Mouse (Mus musculus) liver, adult 2 months (tissue): ENCODE measurements around the gene Nptx2. TPM values are rescaled to one million over a fixed set of nuclear protein-coding genes. Genes with fewer than 3 reads are reported as not detected.

Source experiments
- DNase-seq: peaks from one replicate; pipeline ENCODE4 v3.0.0-alpha.2; 2011; ENCODE audit warnings: low read depth, low spot score; ENCODE audit errors: extremely low read depth
- H3K27ac ChIP-seq: fragments of 200-500 bp; replicated peaks from 2 replicates; pipeline ENCODE4 v1.5.1; 2012; ENCODE audit warnings: low read depth, mild to moderate bottlenecking, control low read depth, inconsistent platforms, low read length; ENCODE audit not compliant: insufficient read depth
- H3K27me3 ChIP-seq: fragments of 200-500 bp; 2 replicates; pipeline ENCODE4 v1.6.1; 2012; ENCODE audit warnings: mild to moderate bottlenecking, moderate library complexity, low read length, inconsistent platforms; ENCODE audit not compliant: control insufficient read depth, insufficient read depth
- H3K36me3 ChIP-seq: fragments of 200-500 bp; 2 replicates; pipeline ENCODE4 v1.6.1; 2012; ENCODE audit warnings: low read length, inconsistent platforms; ENCODE audit not compliant: control insufficient read depth, insufficient read depth
- H3K4me1 ChIP-seq: fragments of 200-500 bp; 2 replicates; pipeline ENCODE4 v1.6.1; 2011; ENCODE audit warnings: low read length; ENCODE audit not compliant: control insufficient read depth, insufficient read depth
- H3K4me3 ChIP-seq: fragments of 200-500 bp; 2 replicates; pipeline ENCODE4 v1.5.1; 2011; ENCODE audit warnings: low read depth, mild to moderate bottlenecking, control low read depth, low read length, moderate library complexity; ENCODE audit not compliant: insufficient read depth
- H3K79me2 ChIP-seq: fragments of 200-500 bp; 2 replicates; pipeline ENCODE4 v1.6.1; 2012; ENCODE audit warnings: inconsistent platforms, mild to moderate bottlenecking, low read length, moderate library complexity; ENCODE audit not compliant: control insufficient read depth, insufficient read depth
- H3K9ac ChIP-seq: fragments of 200-500 bp; 2 replicates; pipeline ENCODE4 v1.6.1; 2012; ENCODE audit warnings: low read depth, mild to moderate bottlenecking, control low read depth, inconsistent platforms, low read length
- CTCF ChIP-seq: fragments of 200-500 bp; IDR thresholded peaks from 2 replicates; pipeline ENCODE4 v1.5.1; 2011; ENCODE audit warnings: low read depth, low read length, control low read depth
- POLR2A ChIP-seq: fragments of 200-500 bp; IDR thresholded peaks from 2 replicates; pipeline ENCODE4 v1.6.1; 2011; ENCODE audit warnings: low read length, control low read depth; ENCODE audit not compliant: insufficient read depth; ENCODE audit errors: extremely low read depth
- WGBS: fragments of 180-500 bp; shearing (Covaris S2); methylation state at CpG from one replicate; pipeline ENCODE4 v1.1.7; 2018; 5-methylcytosine and 5-hydroxymethylcytosine counted together
- polyA plus RNA-seq: library from polyadenylated mRNA; depleted of rRNA; stranded (reverse); fragments of >200 nt; gene quantifications from 2 replicates; pipeline ENCODE4 v1.2.3, GENCODE M21; 2012; rRNA removed
- total RNA-seq: library from RNA; depleted of rRNA; stranded (reverse); fragments of >200 nt; gene quantifications from 2 replicates; pipeline ENCODE4 v1.2.3, GENCODE M21; 2014; rRNA removed

Nptx2 gene
- total and polyA plus RNA-seq, 2 experiments: 0.09 TPM; not detected in 1

GRCm38 (mm10) chr5:144585100-144585499 lies 39.4 kb downstream of the Nptx2 start:
- Histone ChIP-seq H3K36me3 (no peaks in the 10 kb centered on the region), H3K4me3 (no peak overlapping the region), H3K27ac (no peak overlapping the region), H3K27me3 (no peaks in the 10 kb centered on the region), H3K9ac (no peak overlapping the region), H3K79me2 (no peaks in the 10 kb centered on the region), H3K4me1 (no peaks in the 10 kb centered on the region)
- no peak for DNase-seq
- TF ChIP-seq POLR2A (no peak), CTCF (no peak)
- 88% methylated on average over 5 of the region's 5 CpGs for WGBS

DNA sequence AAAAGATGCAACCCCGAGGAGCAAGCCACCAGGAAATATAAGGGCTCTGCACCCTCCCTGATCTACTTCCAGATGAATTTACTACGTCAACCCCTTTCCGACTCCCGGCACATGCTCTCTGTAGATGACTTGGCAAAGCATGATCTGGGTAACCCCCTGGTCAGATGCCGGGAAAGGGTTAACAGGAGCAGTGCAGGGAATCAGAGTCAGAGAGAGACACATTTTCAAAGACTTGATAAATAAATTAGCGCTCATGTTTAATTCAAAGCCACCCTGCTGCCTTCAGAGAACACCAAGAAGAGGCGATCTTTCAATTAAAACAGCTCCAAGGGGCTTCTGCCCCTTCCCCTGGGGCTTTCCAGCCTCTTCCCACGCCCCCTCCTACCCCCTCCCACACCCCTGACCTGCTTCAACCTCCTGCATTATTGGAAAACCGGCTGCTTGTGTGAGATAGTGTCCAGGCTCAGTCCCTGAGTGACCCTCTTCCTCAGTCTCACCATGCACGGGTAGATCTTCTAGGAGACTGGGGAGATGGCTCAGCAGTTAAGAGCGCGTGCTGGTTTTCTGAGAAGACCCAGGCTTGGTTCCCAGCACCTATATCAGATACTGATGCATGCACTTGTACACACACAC lies 45.7 kb downstream of the Nptx2 start:
- Histone ChIP-seq H3K4me3 (no peak overlapping the region), H3K4me1 (no peaks in the 10 kb centered on the region), H3K36me3 (no peaks in the 10 kb centered on the region), H3K79me2 (no peaks in the 10 kb centered on the region), H3K27me3 (no peaks in the 10 kb centered on the region), H3K9ac (no peak overlapping the region), H3K27ac (no peak overlapping the region)
- DNase-seq: no peak
- 59% methylated on average over 12 of the region's 12 CpGs for WGBS
- TF ChIP-seq POLR2A (no peak), CTCF (no peak)

- no peak overlapping the region for H3K27ac ChIP-seq
- no peaks in the 10 kb centered on the region for H3K79me2 ChIP-seq
- no peak for DNase-seq
- H3K9ac ChIP-seq: no peak overlapping the region
- TF ChIP-seq CTCF: no peak
- no peaks in the 10 kb centered on the region for H3K36me3 ChIP-seq
- no peak overlapping the region for H3K4me3 ChIP-seq
- no peaks in the 10 kb centered on the region for H3K27me3 ChIP-seq
- H3K4me1 ChIP-seq: no peaks in the 10 kb centered on the region
- WGBS: 94% methylated on average over 9 of the region's 9 CpGs
Observed at GRCm38 (mm10) chr5:144594796-144595195, 49.1 kb downstream of the Nptx2 start.

Other genes starting within 250 kb of the Nptx2 start
- gene Baiap2l1, start 187.8 kb upstream of the Nptx2 start, total RNA-seq: 7.9 and 11.7 TPM in 2 replicates
- 7.7 and 10.3 TPM in 2 replicates for gene Baiap2l1, start 187.8 kb upstream of the Nptx2 start, polyA plus RNA-seq
- gene Tmem130, start 215.9 kb downstream of the Nptx2 start, total RNA-seq: not detected in 2 replicates
- gene Tmem130, start 215.9 kb downstream of the Nptx2 start, polyA plus RNA-seq: 0.04 TPM in 1 of 2 replicates, not detected in the other
- gene Trrap, start 221.8 kb downstream of the Nptx2 start, total RNA-seq: 19.8 and 28.7 TPM in 2 replicates
- 24.2 and 33.9 TPM in 2 replicates for gene Trrap, start 221.8 kb downstream of the Nptx2 start, polyA plus RNA-seq